Mouse (Mus musculus): ENCODE results near the gene Sucla2. TPM values are rescaled to one million over a fixed set of nuclear protein-coding genes. Genes with fewer than 3 reads are reported as not detected.
A peak's percentile ranks its signal among the peaks of the same experiment; 100 is the strongest.
"Not testable (repeated sequence)": the region's sequence is repeated elsewhere in the genome, so short reads cannot be mapped to it uniquely, and the experiment has no call there.

Gene Sucla2
- total RNA-seq, 2 experiments from 2014 or later, result 728 to 730 TPM

DNA sequence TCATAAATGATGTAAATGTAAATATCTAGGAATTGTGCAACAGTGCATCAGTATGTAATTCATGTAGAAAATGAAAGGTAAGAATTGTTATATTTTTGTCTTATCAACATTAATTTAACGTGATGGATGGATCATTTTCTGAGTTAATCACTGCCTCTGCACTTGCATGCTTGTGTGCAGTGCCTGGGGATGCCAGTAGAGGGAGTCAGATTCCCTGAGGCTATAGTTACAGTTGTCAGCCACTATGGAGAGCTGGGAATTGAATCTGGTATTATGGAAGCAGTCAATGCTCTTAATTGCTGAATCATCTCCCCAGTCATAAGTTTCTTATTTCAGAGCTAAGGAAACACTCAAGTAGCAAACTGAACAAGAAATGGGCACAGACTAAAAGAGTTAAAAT lies 63.0 kb downstream of the Sucla2 start:
- intact Hi-C loops (cut with DNase I), result no loop called here
- DNase-seq, result no peak

DNA sequence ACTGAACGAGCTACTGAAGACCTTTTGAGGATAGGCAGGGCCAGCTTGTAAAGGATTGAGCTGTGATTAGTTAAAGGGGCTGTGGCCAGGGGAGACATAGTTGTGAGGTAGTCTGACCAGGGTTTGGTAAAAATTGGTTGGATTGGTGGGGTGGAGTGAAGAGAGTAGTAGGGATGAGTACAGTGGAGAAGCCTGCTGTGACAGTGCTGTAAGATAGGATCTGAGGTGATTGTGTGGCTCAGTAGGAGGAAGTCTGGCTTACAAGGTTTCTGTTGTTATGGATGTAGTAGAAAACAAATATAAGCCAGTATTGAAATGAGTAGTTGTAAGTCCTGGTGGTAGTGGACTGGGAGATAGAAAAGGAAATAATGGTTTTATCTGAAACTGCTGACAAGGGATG lies 67.0 kb downstream of the Sucla2 start:
- no peak for DNase-seq
- intact Hi-C loops (cut with DNase I), result no loop called here

DNA sequence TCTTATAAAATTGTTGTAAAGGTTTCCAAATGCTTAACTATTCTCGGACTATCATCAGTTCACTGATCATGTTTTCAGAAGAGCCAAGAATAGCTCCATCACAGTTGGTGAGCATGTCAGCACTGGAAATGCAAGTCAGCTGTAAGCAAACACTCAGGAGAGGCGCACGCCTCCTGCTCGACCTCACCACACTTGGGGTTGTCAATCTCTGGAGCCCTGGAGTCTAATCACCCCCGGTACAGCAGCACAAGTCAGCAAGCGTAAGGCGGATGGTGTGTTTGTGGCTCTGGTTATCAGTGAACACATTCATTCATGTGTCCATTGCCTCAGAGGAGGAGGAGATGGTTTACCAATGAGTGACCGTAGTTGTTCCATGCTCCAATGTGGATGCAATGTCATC lies 74.6 kb downstream of the Sucla2 start:
- no peak for DNase-seq
- intact Hi-C loops (cut with DNase I), result no loop called here

- intact Hi-C loops (cut with DNase I), result no loop called here
- no peak for DNase-seq
Measured at GRCm38 (mm10) chr14:73607732-73608131, 82.6 kb downstream of the Sucla2 start.

DNA sequence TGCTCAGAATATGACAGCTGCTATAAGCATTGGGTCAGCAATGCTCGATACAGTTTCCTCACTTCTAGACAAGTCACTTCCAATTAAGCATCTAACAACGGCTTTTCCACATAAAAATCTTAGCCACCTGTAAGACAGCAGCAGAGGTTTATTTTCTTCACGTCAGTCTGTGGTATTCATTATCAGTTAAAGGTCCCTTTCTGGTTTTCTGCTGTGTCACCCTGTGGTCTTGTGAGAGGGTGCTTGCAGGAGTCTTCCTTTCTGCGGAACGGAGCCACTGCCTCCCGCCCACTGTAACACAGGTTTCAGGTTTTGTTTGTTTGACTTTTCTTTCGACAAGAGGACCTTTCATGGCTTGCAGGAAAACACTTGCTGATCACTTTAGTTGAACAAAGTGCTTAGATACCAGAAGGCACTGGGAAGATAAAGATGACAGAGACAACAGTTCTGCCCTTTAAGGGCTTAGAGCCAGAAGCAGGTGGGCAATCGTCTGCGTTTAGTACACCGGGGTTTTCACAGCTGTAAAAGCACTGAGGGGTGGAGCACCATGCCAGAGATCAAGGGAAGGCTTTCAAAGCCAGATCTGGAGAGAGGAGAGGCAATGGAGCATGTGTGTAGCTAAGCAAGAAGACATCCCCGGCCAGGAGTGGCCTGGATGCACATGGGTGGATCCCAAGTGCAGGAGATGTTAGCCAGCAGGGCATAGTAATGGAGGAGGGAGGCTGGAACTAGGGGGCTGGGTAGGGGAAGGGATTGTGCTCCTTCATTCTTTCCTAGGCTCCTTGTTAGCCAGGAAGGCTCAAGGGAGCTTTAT lies 83.8 kb downstream of the Sucla2 start:
- intact Hi-C loops (cut with DNase I), result no loop called here
- DNase-seq, result no peak

GRCm38 (mm10) chr14:73614961-73615360 lies 89.8 kb downstream of the Sucla2 start:
- intact Hi-C loops (cut with DNase I); DNase-seq: not testable (repeated sequence)

DNA sequence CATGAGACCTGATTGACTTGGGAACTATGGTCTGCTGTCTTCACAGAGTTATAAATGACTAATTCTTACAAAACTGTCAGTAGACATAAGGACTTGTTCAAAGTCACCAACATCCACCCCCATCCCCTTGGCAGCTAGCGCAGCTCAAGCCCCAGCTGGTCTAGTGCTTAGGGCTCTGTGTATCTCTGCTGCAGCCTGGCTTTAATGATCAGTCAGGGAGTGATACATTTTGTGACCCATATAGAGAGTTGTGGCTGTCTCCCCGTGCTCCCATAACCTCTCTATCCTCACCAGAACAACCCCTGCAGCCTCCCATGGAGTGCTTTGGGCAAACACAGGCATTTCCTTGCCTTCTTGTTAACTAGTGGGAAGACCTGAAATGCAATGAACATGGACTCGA lies 95.8 kb downstream of the Sucla2 start:
- DNase-seq, result no peak
- intact Hi-C loops (cut with DNase I), result no loop called here

GRCm38 (mm10) chr14:73622988-73623387 lies 97.9 kb downstream of the Sucla2 start:
- DNase-seq, result no peak
- intact Hi-C loops (cut with DNase I), result no loop called here

- intact Hi-C loops (cut with DNase I), result no loop called here
- no peak for DNase-seq
Measured at GRCm38 (mm10) chr14:73625469-73625868, 100.3 kb downstream of the Sucla2 start.

- peak; percentile 43 to 77 for DNase-seq
- intact Hi-C loops (cut with DNase I), result no loop called here
Measured at GRCm38 (mm10) chr14:73631511-73631910, 106.4 kb downstream of the Sucla2 start.

DNA sequence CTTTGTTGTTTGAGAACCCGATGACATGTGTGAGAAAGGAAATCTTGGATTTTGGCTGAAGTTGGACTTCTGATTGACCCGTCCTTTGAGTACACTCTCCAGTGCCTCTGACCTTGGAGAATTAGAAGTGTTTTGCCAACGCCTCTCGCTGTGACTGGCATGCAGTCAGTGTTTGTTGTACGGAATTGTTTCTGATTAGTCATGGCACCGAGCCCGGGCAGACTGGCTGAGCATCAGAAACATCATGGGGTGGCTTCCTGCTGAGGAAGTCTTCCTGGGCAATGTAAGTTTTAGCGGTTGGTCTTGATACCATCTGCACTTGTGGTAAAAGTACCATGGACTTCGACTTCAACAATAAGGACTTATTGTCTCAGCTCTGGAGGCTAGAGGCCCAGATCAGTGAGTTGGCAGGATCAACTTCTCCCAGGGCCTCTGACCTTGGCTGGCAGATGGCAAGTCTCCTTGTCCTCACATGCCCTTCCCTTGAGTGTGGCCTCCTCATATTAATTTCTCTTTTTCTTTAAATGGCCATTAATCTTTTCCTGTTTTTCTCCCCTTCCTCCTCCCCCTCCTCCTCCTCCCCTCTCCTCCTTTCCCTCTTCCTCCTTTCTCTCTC lies 107.6 kb downstream of the Sucla2 start:
- intact Hi-C loops (cut with DNase I), result no loop called here

GRCm38 (mm10) chr14:73634356-73634755 lies 109.2 kb downstream of the Sucla2 start:
- intact Hi-C loops (cut with DNase I), result no loop called here
- DNase-seq, result peak in 1 of 2 experiments; percentile 7

More for the DNA sequence above, 107.6 kb downstream of the Sucla2 start:
- DNase-seq, result peak; percentile 71 to 80

- no peak for DNase-seq
- intact Hi-C loops (cut with DNase I), result no loop called here
Measured at GRCm38 (mm10) chr14:73637460-73637859, 112.3 kb downstream of the Sucla2 start.

Other genes starting within 250 kb of the Sucla2 start
- gene Rb1, start 199.5 kb upstream of the Sucla2 start, total RNA-seq (2021), result 10 to 100 TPM; 20.0 to 23.8 TPM
- 100 to 1,000 TPM; 584 to 674 TPM for gene Itm2b, start 140.0 kb upstream of the Sucla2 start, total RNA-seq (2021)
- gene Med4, start 15.3 kb upstream of the Sucla2 start, total RNA-seq (2021), result 10 to 100 TPM; 17.9 to 18.8 TPM
- 1 to 10 TPM; 7.7 to 9.0 TPM for gene Nudt15, start 22.9 kb downstream of the Sucla2 start, total RNA-seq (2021)
- not detected for gene Gm21750, start 135.9 kb downstream of the Sucla2 start, total RNA-seq (2021)

Measured in heart, postnatal 14 days (tissue).